Mouse (Mus musculus) lung, embryonic 14.5 days (tissue): ENCODE results near the gene Nbea. TPM values are rescaled to one million over a fixed set of nuclear protein-coding genes. Genes with fewer than 3 reads are reported as not detected.

ENCODE experiments used
- ATAC-seq: fragments of 200-750 bp; cut with Nextera tagmentation; 2 replicates; pipeline ENCODE4 v1.8.0; 2017; ENCODE audit warnings: mild to moderate bottlenecking, moderate TSS enrichment, moderate library complexity; ENCODE audit not compliant: insufficient read depth
- DNase-seq: peaks from one replicate; pipeline ENCODE4 v3.0.0-alpha.2; 2015
- H3K27ac ChIP-seq: fragments of 300-500 bp; sonication (generic); 2 replicates; pipeline ENCODE4 v1.5.1; 2014; ENCODE audit warnings: low read depth, mild to moderate bottlenecking, moderate library complexity
- H3K27me3 ChIP-seq: fragments of 300-500 bp; sonication (generic); 2 replicates; pipeline ENCODE4 v1.6.1; 2014; ENCODE audit warnings: low read length, control low read depth; ENCODE audit not compliant: insufficient read depth
- H3K36me3 ChIP-seq: fragments of 300-500 bp; sonication (generic); 2 replicates; pipeline ENCODE4 v1.6.1; 2014; ENCODE audit warnings: control low read depth; ENCODE audit not compliant: insufficient read depth
- H3K4me1 ChIP-seq: fragments of 300-500 bp; sonication (generic); 2 replicates; pipeline ENCODE4 v1.6.1; 2014; ENCODE audit warnings: antibody characterized with exemption, control low read depth; ENCODE audit not compliant: insufficient read depth
- H3K4me2 ChIP-seq: fragments of 300-500 bp; sonication (generic); 2 replicates; pipeline ENCODE4 v1.6.1; 2014; ENCODE audit warnings: mild to moderate bottlenecking
- H3K4me3 ChIP-seq: fragments of 300-500 bp; sonication (generic); 2 replicates; pipeline ENCODE4 v1.5.1; 2014; ENCODE audit warnings: low read depth, low read length
- H3K9ac ChIP-seq: fragments of 300-500 bp; sonication (generic); 2 replicates; pipeline ENCODE4 v1.6.1; 2014
- H3K9me3 ChIP-seq: fragments of 300-500 bp; sonication (generic); 2 replicates; pipeline ENCODE4 v1.6.1; 2016; ENCODE audit warnings: low read depth, low read length, control low read depth
- CTCF ChIP-seq: IDR thresholded peaks from 2 replicates; pipeline ENCODE4 v1.5.1; 2016; ENCODE audit warnings: antibody characterized with exemption, low read depth
- WGBS: fragments of 180-500 bp; shearing (Covaris S2); extraction: QIAGEN DNeasy Blood & Tissue Kit; methylation state at CpG from one replicate; pipeline ENCODE4 v1.1.7; 2014; 5-methylcytosine and 5-hydroxymethylcytosine counted together
- polyA plus RNA-seq: library from polyadenylated mRNA; unstranded; fragments of >200 nt; fragmentation: Nextera tagmentation; extraction: Ambion mirVana; gene quantifications from 2 replicates; pipeline ENCODE4 v1.2.1, GENCODE M21; 2014

Nbea gene
- polyA plus RNA-seq, 1 experiment from 2014 or later, result 10.7 TPM

DNA sequence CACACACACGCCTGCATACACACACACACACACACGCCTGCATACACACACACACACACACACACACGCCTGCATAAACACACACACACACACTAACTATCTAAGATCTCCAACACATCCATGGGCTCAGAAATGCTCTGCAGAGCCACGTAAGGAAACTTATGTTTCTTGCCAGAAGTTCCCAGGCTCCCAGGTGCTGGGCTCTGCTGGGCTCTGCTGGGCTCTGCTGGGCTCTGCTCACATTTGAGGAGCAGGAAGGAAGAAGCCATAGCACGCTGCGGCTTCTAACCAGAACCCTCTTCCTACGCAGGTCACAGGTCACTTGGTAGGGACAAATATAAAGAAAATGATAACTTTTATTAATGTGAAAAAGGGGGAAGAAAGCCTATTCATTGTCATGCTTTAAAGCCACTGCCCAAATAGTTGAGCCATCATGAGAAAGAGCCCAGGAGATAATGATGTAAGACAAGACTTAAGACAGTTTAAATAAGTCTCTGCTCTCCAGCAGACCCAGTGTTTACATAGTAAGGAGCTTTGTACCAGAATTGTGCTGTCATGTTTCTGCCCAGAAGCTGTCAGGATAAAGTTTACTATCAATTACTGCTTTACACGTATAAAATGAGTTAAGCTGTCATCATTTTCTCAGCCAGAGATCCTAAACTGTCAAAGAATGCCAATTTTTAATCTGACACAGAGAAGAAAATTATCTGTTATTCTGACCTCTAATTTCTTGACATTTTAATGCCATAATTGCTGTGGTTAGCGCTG is 521.6 kb downstream of the Nbea start:
- Histone ChIP-seq H3K36me3 (no peaks in the 10 kb centered on the region), H3K27ac (no peak overlapping the region), H3K9ac (no peak overlapping the region), H3K27me3 (no peaks in the 10 kb centered on the region), H3K9me3 (no peaks in the 10 kb centered on the region), H3K4me3 (no peak overlapping the region), H3K4me2 (no peak overlapping the region), H3K4me1 (peaks cover 10% of the 10 kb centered on the region; the same call in 1 of the 2 replicates)
- TF ChIP-seq CTCF, result no peak
- DNase-seq (peak; percentile 66), ATAC-seq (peak; percentile 51; the same call in 1 of the 2 replicates)
- 41% methylated on average over 9 of the region's 9 CpGs for WGBS

DNA sequence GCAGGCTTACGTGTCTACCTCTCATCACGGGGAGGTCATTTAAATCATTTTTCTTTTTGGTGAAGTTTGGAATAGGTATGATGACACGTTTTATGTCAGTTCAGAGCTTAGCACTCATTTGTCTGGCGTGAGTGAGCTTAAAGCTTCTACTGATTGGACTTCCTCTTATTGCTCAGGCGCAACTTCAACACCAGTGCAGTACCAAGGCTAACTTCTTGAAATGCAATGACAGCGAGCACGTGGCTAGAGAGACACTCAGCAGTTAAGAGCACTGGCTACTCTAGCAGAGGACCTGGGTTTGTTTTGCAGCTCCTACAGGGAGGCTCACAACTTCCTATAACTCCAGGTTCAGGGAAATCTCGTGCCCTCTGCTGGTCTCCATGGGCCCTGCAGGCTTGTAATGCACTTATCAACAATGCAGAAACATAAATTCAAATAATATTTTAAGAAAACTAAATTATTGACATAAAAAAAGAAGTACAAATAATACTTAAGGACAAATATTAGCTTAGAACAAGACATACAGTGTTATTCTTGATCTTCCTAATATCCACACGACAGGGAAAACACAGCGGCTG is 523.2 kb downstream of the Nbea start:
- ATAC-seq (no peak), DNase-seq (peak; percentile 43)
- Histone ChIP-seq H3K27me3 (no peaks in the 10 kb centered on the region), H3K27ac (no peak overlapping the region), H3K36me3 (no peaks in the 10 kb centered on the region), H3K4me3 (no peak overlapping the region), H3K9me3 (no peaks in the 10 kb centered on the region), H3K4me2 (no peak overlapping the region), H3K4me1 (0 out of 2 replicates have a peak, but pooled peaks cover 4% of the 10 kb centered on the region), H3K9ac (no peak overlapping the region)
- TF ChIP-seq CTCF, result peak; percentile 53
- WGBS, result 61% methylated on average over 10 of the region's 10 CpGs

DNA sequence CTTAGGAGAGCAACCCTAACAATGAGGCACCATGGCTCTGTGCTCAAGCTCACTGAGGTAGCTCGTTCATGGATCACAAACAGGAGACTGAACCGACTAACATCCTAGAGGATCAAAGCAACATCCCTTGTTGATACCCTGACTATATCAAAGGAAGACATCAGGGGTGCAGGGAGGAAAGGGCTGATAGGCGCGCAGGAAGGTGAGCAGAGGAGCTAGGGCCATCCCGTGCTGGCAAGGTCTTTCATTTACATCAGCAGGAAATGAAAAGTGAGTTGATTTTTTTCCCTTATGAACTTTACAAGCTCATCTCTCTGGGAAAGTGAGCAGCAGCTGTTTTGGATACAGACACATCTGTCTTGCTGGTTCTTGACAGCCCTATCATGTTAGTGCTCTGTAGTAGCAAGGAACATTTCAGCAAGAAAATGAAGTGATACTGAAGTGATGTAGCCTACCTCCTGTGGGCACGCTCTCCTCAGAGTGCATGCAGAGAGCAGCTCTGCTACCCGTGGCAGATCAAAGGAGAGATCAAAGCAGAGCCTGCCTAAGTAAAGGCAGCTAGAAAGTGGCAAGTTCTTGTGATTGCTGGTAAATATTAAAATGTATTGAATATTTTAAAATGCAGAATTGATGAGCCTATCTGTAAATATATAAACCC is 523.8 kb downstream of the Nbea start:
- ATAC-seq (0 out of 2 replicates have a peak, but pooled peaks have one; percentile 45), DNase-seq (no peak)
- Histone ChIP-seq H3K9ac (no peak overlapping the region), H3K4me2 (no peak overlapping the region), H3K4me1 (0 out of 2 replicates have a peak, but pooled peaks cover 4% of the 10 kb centered on the region), H3K27me3 (no peaks in the 10 kb centered on the region), H3K36me3 (no peaks in the 10 kb centered on the region), H3K9me3 (no peaks in the 10 kb centered on the region), H3K27ac (no peak overlapping the region), H3K4me3 (no peak overlapping the region)
- no peak for TF ChIP-seq CTCF
- WGBS, result 20% methylated on average over 7 of the region's 7 CpGs

- Histone ChIP-seq H3K9me3 (no peaks in the 10 kb centered on the region), H3K27ac (no peak overlapping the region; the same call in 1 of the 2 replicates), H3K27me3 (no peaks in the 10 kb centered on the region), H3K36me3 (no peaks in the 10 kb centered on the region), H3K9ac (no peak overlapping the region), H3K4me3 (no peak overlapping the region), H3K4me2 (no peak overlapping the region), H3K4me1 (peaks cover 4% of the 10 kb centered on the region; the same call in 1 of the 2 replicates)
- DNase-seq (peak; percentile 24), ATAC-seq (peak; percentile 33; the same call in 1 of the 2 replicates)
- 54% methylated on average over 2 of the region's 2 CpGs for WGBS
- TF ChIP-seq CTCF, result no peak
Measured at GRCm38 (mm10) chr3:55652321-55652720, 531.2 kb downstream of the Nbea start.

DNA sequence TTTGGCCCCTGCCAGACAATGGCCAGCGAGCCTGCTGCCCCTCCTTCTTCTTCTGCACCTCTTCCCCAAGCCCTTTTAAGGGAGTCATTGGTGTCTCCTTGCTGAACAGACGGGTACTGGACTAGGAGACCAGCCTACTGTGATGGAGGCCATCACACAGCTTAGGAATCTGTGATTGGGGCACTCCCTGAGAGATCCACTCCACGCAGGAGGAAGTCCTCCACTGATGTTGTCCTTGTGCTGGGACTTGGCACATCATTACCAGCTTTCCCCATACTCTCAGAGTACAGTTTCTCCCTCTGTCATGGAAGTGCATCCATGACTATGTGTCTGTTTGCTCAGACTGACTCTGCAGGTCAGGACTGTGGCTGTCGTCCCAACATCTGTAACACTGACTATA is 531.6 kb downstream of the Nbea start:
- no peak for DNase-seq
- 68% methylated on average over 4 of the region's 4 CpGs for WGBS
- H3K4me2 ChIP-seq, result no peak overlapping the region
- ATAC-seq, result no peak
- no peaks in the 10 kb centered on the region for H3K9me3 ChIP-seq
- no peak overlapping the region for H3K9ac ChIP-seq
- no peak overlapping the region for H3K4me3 ChIP-seq
- no peak for TF ChIP-seq CTCF
- H3K4me1 ChIP-seq, result peaks cover 6% of the 10 kb centered on the region; the same call in 1 of the 2 replicates
- H3K27ac ChIP-seq, result no peak overlapping the region
- H3K27me3 ChIP-seq, result no peaks in the 10 kb centered on the region
- no peaks in the 10 kb centered on the region for H3K36me3 ChIP-seq

GRCm38 (mm10) chr3:55649541-55649940 is 534.0 kb downstream of the Nbea start:
- Histone ChIP-seq H3K27ac (no peak overlapping the region), H3K36me3 (no peaks in the 10 kb centered on the region), H3K4me3 (no peak overlapping the region), H3K4me1 (peaks cover 6% of the 10 kb centered on the region; the same call in 1 of the 2 replicates), H3K4me2 (no peak overlapping the region), H3K27me3 (no peaks in the 10 kb centered on the region), H3K9ac (no peak overlapping the region), H3K9me3 (no peaks in the 10 kb centered on the region)
- no peak for ATAC-seq
- no peak for DNase-seq
- WGBS, result 67% methylated on average over 5 of the region's 5 CpGs
- TF ChIP-seq CTCF, result no peak

DNA sequence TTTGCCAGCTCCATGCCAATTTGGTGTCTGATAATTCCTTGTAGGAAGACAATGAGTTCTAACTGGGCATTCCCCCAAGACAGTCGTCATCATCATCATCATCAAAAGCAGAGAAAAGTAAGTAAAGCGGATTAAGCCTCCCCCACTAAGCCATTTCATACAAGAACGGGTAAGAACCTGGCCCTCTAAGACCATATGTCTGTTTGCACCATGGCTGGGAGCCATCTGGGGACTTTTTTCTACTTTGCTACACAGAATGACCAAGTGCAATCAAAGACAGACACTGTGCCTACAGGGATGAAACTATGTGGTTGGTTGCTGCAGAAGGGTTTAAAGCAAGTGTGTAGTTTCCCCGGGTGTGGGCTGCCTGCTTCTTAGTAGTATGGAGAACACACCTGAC is 535.2 kb downstream of the Nbea start:
- no peaks in the 10 kb centered on the region for H3K9me3 ChIP-seq
- peak; percentile 78; the same call in 1 of the 2 replicates for ATAC-seq

More for the DNA sequence above, 535.2 kb downstream of the Nbea start:
- no peak overlapping the region for H3K4me2 ChIP-seq
- DNase-seq, result peak; percentile 68
- peaks cover 6% of the 10 kb centered on the region; the same call in 1 of the 2 replicates for H3K4me1 ChIP-seq
- no peak for TF ChIP-seq CTCF
- H3K9ac ChIP-seq, result no peak overlapping the region
- WGBS, result 51% methylated on average over 4 of the region's 4 CpGs
- no peak overlapping the region for H3K4me3 ChIP-seq
- no peaks in the 10 kb centered on the region for H3K36me3 ChIP-seq
- H3K27me3 ChIP-seq, result no peaks in the 10 kb centered on the region
- H3K27ac ChIP-seq, result no peak overlapping the region
